Mouse (Mus musculus): ENCODE results near the gene Bloc1s5.

GRCm38 (mm10) chr13:38615656-38616055 is 19.3 kb downstream of the Bloc1s5 start:
- no peak for TF ChIP-seq CTCF (IDR thresholded peaks at IDR 0.05; ENCODE audit: borderline replicate concordance, insufficient read depth, low read depth, low read length)
- no peak for TF ChIP-seq POLR2A (IDR thresholded peaks at IDR 0.05; ENCODE audit: borderline replicate concordance, insufficient read depth, low read length)
